Mouse (Mus musculus) cerebellum, postnatal 36 days (tissue): ENCODE measurements at regions not wholly inside any gene's neighbourhood (a gene's known extent, or its start where the extent isn't known, plus 50 kb on each side); places are given as distances from the start of the nearest gene placed in this dataset.

Source experiments
- DNase-seq, 2 experiments: peaks; one replicate each; pipeline ENCODE4 v3.0.0; 2021 to 2022; ENCODE audit warnings: mixed read lengths in 2 of 2

- no peak for DNase-seq
Measured at GRCm38 (mm10) chr1:73797858-73798257, 326.4 kb downstream of the Tns1 start.

- DNase-seq, result no peak
Measured at GRCm38 (mm10) chr1:73797413-73797812, 326.8 kb downstream of the Tns1 start.

GRCm38 (mm10) chr1:73793871-73794270, 330.4 kb downstream of the Tns1 start:
- DNase-seq, result no peak

GRCm38 (mm10) chr1:73793256-73793655, 331.0 kb downstream of the Tns1 start:
- DNase-seq, result no peak

GRCm38 (mm10) chr1:73792311-73792710, 331.9 kb downstream of the Tns1 start:
- DNase-seq, result no peak

- DNase-seq, result no peak
Measured at GRCm38 (mm10) chr1:73787666-73788065, 336.6 kb downstream of the Tns1 start.

- no peak for DNase-seq
Measured at GRCm38 (mm10) chr1:73787224-73787623, 337.0 kb downstream of the Tns1 start.

- no peak for DNase-seq
Measured at GRCm38 (mm10) chr1:73783303-73783702, 340.9 kb downstream of the Tns1 start.

GRCm38 (mm10) chr1:73782871-73783270, 341.4 kb downstream of the Tns1 start:
- DNase-seq, result no peak

GRCm38 (mm10) chr1:73771773-73772172, 352.5 kb downstream of the Tns1 start:
- DNase-seq, result no peak

- DNase-seq, result peak; percentile 8 to 21
Measured at GRCm38 (mm10) chr1:73770631-73771030, 353.6 kb downstream of the Tns1 start.

- DNase-seq, result no peak
Measured at GRCm38 (mm10) chr1:73764611-73765333, 359.5 kb downstream of the Tns1 start.

GRCm38 (mm10) chr1:73758110-73759061, 365.9 kb downstream of the Tns1 start:
- DNase-seq, result no peak

- no peak for DNase-seq
Measured at GRCm38 (mm10) chr1:73755791-73756190, 368.5 kb downstream of the Tns1 start.

GRCm38 (mm10) chr1:73754928-73755327, 369.3 kb downstream of the Tns1 start:
- DNase-seq, result no peak

GRCm38 (mm10) chr1:73753157-73753556, 371.1 kb downstream of the Tns1 start:
- no peak for DNase-seq

GRCm38 (mm10) chr1:73748702-73749101, 375.5 kb downstream of the Tns1 start:
- DNase-seq, result no peak

GRCm38 (mm10) chr1:73744555-73745234, 379.6 kb downstream of the Tns1 start:
- no peak for DNase-seq

GRCm38 (mm10) chr1:73743737-73744554, 380.3 kb downstream of the Tns1 start:
- DNase-seq, result no peak

GRCm38 (mm10) chr1:73737083-73737482, 387.2 kb downstream of the Tns1 start:
- no peak for DNase-seq

- DNase-seq, result no peak
Measured at GRCm38 (mm10) chr1:73728377-73728776, 395.9 kb downstream of the Tns1 start.

GRCm38 (mm10) chr1:73727781-73728180, 396.5 kb downstream of the Tns1 start:
- DNase-seq, result no peak
